Mouse (Mus musculus) E14TG2a.4 (cell line): ENCODE data around the gene Arhgef1.

ENCODE experiments used
- H3K27me3 ChIP-seq: 2 replicates; pipeline ENCODE4 v1.6.1; 2014; ENCODE audit warnings: low read length, control low read depth; ENCODE audit not compliant: insufficient read depth
- H3K36me3 ChIP-seq: 2 replicates; pipeline ENCODE4 v1.6.1; 2014; ENCODE audit warnings: low read length, control low read depth; ENCODE audit not compliant: insufficient read depth
- H3K4me1 ChIP-seq: replicated peaks from 2 replicates; pipeline ENCODE4 v1.6.1; 2014; ENCODE audit warnings: low read depth, low read length, control low read depth
- H3K4me3 ChIP-seq: replicated peaks from 2 replicates; pipeline ENCODE4 v1.5.1; 2014; ENCODE audit warnings: mild to moderate bottlenecking, low read length
- H3K9me3 ChIP-seq: 2 replicates; pipeline ENCODE4 v1.6.1; 2014; ENCODE audit warnings: low read length, control low read depth
- CTCF ChIP-seq: conservative IDR thresholded peaks from 2 replicates; pipeline ENCODE4 v1.5.1; 2014; ENCODE audit warnings: low read length
- NANOG ChIP-seq: IDR thresholded peaks from 2 replicates; pipeline ENCODE4 v1.6.1; 2014; ENCODE audit warnings: borderline replicate concordance, low read length, mixed read lengths
- POU5F1 ChIP-seq: IDR thresholded peaks from 2 replicates; pipeline ENCODE4 v1.6.1; 2014; ENCODE audit warnings: low read length, borderline replicate concordance

Arhgef1 gene

GRCm38 (mm10) chr7:24967966-24968365 lies 65.3 kb downstream of the Arhgef1 start:
- no peak overlapping the region for H3K4me3 ChIP-seq
- no peaks in the 10 kb centered on the region for H3K27me3 ChIP-seq
- H3K36me3 ChIP-seq = peaks cover 22% of the 10 kb centered on the region
- no peaks in the 10 kb centered on the region for H3K9me3 ChIP-seq
- TF ChIP-seq NANOG = no peak
- TF ChIP-seq POU5F1 = no peak
- no peak for TF ChIP-seq CTCF
- H3K4me1 ChIP-seq = peaks cover 26% of the 10 kb centered on the region

DNA sequence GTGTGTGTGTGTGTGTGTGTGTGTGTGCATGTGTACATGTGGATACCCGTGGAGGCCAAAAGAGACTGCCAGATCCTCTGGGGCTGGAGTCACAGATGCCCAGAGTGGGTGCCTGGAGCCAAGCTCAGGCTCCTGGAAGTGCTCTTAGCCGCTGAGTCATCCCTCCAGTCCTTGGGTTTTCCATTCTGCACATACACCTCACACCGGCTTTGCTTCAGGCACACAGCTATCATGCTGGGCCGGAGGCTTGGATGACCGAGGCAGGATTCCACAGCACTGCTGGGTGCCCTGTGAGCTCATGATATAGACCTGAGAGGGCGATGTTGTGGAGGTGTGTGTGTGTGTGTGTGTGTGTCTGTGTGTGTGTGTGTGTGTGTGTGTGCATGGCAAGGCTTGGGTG lies 65.8 kb downstream of the Arhgef1 start:
- H3K27me3 ChIP-seq = no peaks in the 10 kb centered on the region
- H3K4me3 ChIP-seq = no peak overlapping the region
- H3K36me3 ChIP-seq = peaks cover 22% of the 10 kb centered on the region
- no peaks in the 10 kb centered on the region for H3K9me3 ChIP-seq
- H3K4me1 ChIP-seq = peaks cover 26% of the 10 kb centered on the region
- no peak for TF ChIP-seq POU5F1
- no peak for TF ChIP-seq NANOG
- no peak for TF ChIP-seq CTCF

DNA sequence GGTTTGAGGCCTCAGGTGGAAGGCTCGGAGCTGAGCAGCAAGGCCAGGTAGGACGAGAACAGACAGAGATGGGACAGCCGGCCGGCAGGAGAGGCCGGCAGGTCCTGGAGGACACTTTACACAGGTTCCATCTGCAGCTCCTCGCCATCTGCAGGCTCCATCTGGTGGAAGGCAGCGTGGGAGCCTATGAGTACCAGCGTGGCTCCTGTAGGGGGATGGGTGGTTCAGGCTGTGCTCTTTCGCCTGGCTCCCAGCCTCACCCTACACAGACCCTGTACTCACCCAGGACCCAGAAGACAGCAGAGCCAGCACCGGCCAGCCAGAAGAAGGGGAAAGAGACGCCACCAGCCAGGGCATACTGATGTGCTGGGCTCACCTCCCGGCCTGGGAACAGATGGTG lies 67.1 kb downstream of the Arhgef1 start:
- Histone ChIP-seq H3K27me3 (no peaks in the 10 kb centered on the region), H3K4me1 (peaks cover 37% of the 10 kb centered on the region), H3K9me3 (no peaks in the 10 kb centered on the region), H3K4me3 (no peak overlapping the region), H3K36me3 (peaks cover 22% of the 10 kb centered on the region)
- no peak for TF ChIP-seq CTCF
- no peak for TF ChIP-seq NANOG
- TF ChIP-seq POU5F1 = no peak

- Histone ChIP-seq H3K36me3 (peaks cover 22% of the 10 kb centered on the region), H3K27me3 (no peaks in the 10 kb centered on the region), H3K4me1 (peaks cover 37% of the 10 kb centered on the region), H3K9me3 (no peaks in the 10 kb centered on the region), H3K4me3 (no peak overlapping the region)
- TF ChIP-seq CTCF (no peak), POU5F1 (no peak), NANOG (no peak)
These were observed 67.6 kb downstream of the Arhgef1 start for GRCm38 (mm10) chr7:24970341-24970740.

DNA sequence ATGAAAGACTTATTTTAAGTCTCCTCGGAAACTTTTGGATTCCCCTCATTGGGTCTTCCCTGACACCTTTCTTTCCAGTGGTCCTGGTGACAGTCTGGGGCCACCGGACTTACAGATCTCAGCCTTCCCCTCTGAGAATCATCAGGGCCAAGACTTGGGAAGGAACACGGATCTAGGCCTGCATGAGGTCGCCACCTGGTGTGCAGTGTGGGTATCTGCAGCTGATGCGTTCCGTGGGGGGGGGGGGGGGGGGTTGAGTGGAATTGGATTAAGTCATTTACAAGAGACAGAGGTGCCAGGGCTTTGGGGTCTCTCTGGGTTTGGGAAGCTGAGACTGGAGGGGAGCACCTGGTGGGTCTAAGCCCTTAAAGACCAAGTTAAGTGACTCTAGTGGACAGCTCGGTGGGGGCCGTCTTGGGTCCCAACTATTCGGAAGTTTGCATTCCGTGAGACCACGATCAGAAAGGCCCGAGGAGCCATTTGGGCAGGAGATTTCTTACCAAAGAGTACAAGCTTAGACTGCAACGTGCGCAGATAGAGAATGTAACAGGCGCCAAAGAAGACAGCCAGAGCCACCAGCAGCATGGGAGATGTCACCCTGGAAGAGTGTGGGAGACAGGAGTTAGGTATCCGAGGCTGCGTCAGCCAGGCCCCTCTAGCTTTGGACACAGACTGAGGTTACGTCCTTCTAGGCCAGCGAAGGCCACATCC lies 68.7 kb downstream of the Arhgef1 start:
- Histone ChIP-seq H3K4me1 (peaks cover 34% of the 10 kb centered on the region), H3K36me3 (peaks cover 22% of the 10 kb centered on the region), H3K9me3 (no peaks in the 10 kb centered on the region), H3K4me3 (peak overlapping the region; percentile 98), H3K27me3 (no peaks in the 10 kb centered on the region)
- TF ChIP-seq NANOG (no peak), CTCF (peak; percentile 40; the same call in 1 of the 2 replicates), POU5F1 (no peak)

DNA sequence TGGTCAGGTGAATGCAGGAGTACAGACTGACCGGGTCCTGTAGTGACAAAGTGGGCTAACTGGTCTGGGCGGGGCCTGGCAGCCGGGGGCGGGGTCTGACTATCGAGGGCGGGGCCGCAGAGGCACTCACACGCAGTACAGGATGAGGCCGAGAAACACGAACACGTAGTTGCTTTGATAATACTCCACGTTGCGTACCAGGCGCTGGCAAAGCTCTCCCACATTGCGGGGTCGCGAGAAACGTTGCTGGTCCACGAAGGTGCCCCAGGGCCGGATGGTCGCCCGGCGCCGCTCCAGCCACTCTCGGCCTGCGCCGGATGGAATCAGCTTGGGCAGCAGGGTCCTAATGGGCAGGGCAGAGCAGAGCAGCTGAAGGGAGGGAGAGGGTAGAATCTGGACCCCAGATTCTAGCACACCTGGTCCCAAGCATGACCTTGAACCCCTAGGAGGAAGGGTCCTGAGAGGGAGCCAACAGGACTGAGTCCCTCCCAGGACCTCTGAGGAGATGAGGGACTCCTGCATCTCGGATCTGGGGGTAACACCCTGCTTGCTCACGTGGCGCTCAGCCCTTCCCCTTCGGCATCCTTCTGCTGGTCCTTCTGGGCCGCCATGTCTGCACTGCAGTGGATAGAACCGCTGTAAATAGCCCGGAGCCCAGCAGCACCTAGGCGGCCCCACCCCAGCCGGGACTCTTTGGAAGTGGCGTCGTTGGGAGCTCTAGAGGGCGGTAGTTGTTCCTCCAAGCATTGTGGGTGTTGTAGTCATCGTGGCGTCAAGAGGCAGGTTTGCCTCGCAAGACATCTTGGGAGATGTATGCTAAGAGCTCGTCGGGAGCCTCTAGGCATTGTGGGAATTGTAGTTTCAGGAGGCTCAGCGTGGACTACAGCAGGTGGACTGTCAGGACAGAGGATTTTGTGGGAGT lies 69.5 kb downstream of the Arhgef1 start, which contains the start of gene Rabac1:
Rabac1 (minus strand) TSS at position 783 of the 922 bp plus-strand sequence.
- peak within 1 kb of the TSS; percentile 98 for H3K4me3 ChIP-seq
- peaks cover 34% of the 10 kb centered on the region for H3K4me1 ChIP-seq
- H3K9me3 ChIP-seq = no peaks in the 10 kb centered on the region
- TF ChIP-seq CTCF = no peak; the same call in 1 of the 2 replicates
- no peak for TF ChIP-seq POU5F1
- no peak for TF ChIP-seq NANOG
- no peaks in the 10 kb centered on the region for H3K27me3 ChIP-seq
- peaks cover 22% of the 10 kb centered on the region for H3K36me3 ChIP-seq

DNA sequence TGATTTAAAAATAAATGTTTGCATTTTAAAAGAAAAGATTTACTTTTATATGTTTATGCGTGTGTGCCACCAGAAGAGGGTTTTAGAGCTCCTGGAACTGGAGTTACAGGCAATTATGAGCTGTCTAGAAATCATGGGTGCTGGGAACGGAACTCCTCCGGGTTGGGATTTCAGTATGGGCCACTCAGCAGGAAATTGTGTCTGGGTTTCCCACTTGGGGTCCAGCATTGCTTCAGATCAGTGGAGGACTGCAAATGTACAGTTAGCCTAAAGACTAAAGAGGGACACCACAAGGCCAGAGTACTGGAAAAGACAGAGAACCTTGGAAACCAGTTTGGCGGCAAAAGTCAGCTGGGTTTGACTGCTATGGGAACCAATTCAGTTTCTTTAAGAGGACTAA lies 70.5 kb downstream of the Arhgef1 start:
- TF ChIP-seq POU5F1 (no peak), CTCF (no peak), NANOG (no peak)
- H3K9me3 ChIP-seq = no peaks in the 10 kb centered on the region
- H3K27me3 ChIP-seq = peaks cover 3% of the 10 kb centered on the region; the same call in 1 of the 2 replicates
- H3K4me1 ChIP-seq = peaks cover 30% of the 10 kb centered on the region
- H3K4me3 ChIP-seq = no peak overlapping the region
- peaks cover 29% of the 10 kb centered on the region for H3K36me3 ChIP-seq

GRCm38 (mm10) chr7:24973902-24974301 lies 71.2 kb downstream of the Arhgef1 start:
- H3K9me3 ChIP-seq = no peaks in the 10 kb centered on the region
- TF ChIP-seq CTCF (no peak), POU5F1 (no peak), NANOG (no peak)
- no peak overlapping the region for H3K4me3 ChIP-seq
- H3K4me1 ChIP-seq = peaks cover 27% of the 10 kb centered on the region
- peaks cover 33% of the 10 kb centered on the region for H3K36me3 ChIP-seq
- H3K27me3 ChIP-seq = peaks cover 6% of the 10 kb centered on the region; the same call in 1 of the 2 replicates
